Mouse (Mus musculus) ES-E14 (cell line): ENCODE results near the gene BC004004.

Experiments used
- CHD2 ChIP-seq: IDR thresholded peaks from 2 replicates; pipeline ENCODE4 v1.6.1; 2014; ENCODE audit warnings: mild to moderate bottlenecking, low read depth, low read length, inconsistent platforms
- HCFC1 ChIP-seq: IDR thresholded peaks from 2 replicates; pipeline ENCODE4 v1.6.1; 2012; ENCODE audit warnings: low read length, inconsistent platforms, borderline replicate concordance; ENCODE audit not compliant: insufficient read depth
- MAFK ChIP-seq: IDR thresholded peaks from 2 replicates; pipeline ENCODE4 v1.6.1; 2014; ENCODE audit warnings: mild to moderate bottlenecking, low read depth, low read length, inconsistent platforms; ENCODE audit not compliant: insufficient read depth
- ZC3H11A ChIP-seq: IDR thresholded peaks from 2 replicates; pipeline ENCODE4 v1.6.1; 2012; ENCODE audit warnings: low read depth, mild to moderate bottlenecking, inconsistent platforms, low read length, borderline replicate concordance
- ZNF384 ChIP-seq: IDR thresholded peaks from 2 replicates; pipeline ENCODE4 v1.6.1; 2012; ENCODE audit warnings: low read depth, low read length, inconsistent platforms

DNA sequence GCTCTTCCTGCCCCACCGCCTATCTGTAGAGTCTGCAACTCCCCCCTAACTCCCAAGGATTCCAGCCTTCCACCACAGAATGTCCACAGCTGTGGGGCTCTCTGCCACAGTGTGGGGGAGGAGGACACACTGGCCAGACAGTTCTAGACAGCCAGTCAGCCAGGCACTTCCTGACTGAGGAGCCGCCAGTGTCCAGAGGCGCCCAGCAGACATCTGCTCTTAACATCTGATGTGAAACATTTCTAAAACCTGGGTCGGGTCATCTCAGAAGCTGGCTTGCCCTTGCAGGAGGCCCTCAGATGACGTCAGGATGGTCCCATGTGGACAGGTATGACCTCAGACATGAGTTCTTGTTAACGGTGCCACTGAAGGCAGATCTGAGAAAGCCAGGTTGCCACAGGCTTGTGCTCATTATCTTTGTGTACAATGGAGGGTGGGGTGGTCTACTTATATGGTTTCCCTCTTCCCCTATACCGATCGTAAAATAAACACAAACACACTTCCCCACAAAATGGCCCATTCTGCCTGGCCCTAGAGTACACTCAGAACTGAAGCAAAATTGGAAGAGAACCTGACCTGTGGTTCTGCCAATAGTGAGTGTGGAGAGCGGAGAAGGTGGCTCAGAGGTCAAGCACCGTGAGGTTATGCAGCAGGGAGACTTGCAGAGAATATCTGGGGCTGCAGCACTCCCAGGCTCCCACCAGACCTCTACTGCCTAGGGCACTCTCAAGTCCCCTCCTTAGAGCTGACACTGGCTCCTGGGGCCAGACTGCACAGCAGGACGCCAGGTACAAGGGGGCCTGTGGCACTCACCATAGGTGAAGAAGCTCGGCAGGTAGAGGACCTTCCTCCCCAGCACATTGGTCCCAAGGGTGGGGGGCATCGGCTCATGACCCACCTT is 73.7 kb downstream of the BC004004 start:
- TF ChIP-seq MAFK (no peak), ZNF384 (no peak), ZC3H11A (no peak), CHD2 (no peak), HCFC1 (no peak)
